Mouse (Mus musculus): ENCODE measurements at regions not wholly inside any gene's neighbourhood (a gene's known extent, or its start where the extent isn't known, plus 50 kb on each side); places are given as distances from the start of the nearest gene placed in this dataset.
"Not testable (repeated sequence)": the region's sequence is repeated elsewhere in the genome, so short reads cannot be mapped to it uniquely, and the experiment has no call there.

DNA sequence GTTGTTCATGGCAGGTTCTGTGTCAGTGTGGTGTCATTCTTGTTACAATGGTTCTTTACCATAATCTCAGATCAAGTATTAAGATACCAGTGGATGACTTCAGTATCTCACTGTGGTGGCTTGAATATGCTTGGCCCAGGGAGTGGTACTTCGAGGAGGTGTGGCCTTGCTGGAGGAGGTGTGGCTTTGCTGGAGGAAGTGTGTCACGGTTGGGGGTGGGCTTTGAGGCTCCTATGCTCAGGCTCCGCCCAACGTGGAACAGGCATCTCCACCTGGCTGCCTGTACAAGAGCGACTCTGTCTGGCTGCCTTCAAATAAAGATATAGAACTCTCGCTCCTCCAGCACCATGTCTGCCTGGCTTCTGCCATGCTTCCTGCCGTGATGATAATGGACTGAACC lies 63.6 kb downstream of the Cd2 start:
- DNase-seq, result no peak

DNA sequence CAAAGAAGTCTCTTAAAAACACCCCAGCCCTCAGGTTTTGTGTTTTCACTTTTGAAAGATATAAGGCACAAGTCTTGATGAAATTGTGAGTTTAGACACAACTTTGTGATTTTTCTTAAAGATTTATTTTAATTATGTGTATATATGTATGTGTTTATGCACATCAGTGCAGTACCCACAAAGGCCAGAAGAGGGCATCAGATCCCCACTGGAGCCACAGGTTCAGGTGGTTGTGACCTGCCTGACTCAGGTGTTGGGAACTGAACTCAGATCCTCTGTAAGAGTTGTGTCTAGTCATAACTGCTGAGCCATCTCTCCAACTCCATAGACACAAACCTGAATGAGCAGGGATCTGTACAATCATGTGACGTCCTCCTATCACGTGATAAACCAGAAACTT lies 67.8 kb downstream of the Cd2 start:
- DNase-seq, result no peak

DNA sequence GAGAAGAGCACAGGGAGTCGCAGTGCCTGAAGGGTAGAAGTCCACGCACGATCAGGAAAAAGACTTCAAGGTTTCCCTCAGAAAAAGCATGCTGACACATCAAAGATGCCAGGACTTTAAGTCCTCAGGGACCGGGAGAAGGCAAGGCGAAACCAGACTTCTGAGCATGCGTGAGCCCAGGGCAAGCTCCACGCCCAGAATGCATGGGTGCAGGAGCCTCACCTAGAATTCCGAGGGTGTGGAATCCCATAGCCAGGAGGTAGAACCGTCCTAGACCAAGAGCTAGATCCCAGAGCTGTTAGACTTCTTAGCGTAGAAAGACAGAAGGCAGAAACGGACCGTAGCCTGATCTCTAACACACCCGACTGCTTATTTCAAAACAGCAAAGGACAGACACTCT lies 71.0 kb downstream of the Cd2 start:
- DNase-seq, result no peak

DNA sequence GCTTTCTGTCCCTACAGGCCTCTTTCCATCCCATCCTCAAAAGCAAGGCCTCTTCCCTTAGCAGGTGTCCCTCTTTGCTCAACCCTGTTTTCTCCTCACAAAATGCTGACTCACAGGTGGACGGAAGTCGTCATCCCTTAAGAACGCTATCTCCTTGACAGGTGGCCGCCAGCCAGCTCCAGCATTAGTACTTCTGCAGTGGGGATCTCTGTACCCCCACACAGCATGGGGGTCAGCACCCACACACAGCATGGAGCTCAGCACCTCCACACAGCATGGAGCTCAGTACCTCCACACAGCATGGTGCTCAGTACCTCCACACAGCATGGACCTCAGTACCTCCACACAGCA lies 74.6 kb downstream of the Cd2 start:
- DNase-seq, result no peak

DNA sequence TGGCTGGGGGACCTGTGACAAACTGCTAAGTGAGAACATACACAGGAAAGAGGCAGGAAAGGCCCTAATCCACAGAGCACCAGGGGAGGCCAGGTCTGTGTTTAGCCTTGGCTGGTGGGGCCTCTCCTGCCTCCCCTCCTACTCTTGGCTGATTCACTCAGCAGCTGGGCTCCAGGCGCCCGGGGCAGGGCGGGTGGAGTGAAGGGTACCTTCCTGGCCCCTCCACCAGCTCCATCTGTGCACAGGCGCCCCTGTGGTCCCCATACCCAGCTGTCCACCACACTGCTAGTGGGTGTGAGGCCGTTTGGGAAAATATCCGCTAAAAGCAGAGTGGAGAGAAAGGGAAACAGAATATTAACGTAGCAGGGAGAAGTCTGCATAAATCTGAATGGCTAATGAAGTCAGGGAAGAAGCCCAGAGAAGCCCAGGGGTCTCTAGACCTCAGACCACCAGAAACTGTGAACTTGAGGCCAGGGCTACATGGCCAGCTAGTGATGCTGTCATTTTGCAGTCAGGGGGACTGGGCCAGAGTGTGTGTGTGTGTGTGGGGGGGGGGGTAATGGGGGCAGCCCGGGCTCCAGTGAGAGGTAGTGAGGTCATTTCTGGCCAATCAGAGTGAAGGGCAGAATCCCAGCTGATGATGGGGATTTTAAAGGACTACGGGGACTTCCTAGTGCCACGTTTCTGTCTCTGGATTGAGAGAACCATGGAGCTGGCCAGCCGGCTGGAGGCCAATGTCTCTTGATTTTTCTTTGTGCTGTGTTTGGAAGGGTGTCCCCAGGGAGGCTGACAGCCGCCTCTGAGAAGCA lies 75.1 kb downstream of the Cd2 start:
- no peak for DNase-seq

DNA sequence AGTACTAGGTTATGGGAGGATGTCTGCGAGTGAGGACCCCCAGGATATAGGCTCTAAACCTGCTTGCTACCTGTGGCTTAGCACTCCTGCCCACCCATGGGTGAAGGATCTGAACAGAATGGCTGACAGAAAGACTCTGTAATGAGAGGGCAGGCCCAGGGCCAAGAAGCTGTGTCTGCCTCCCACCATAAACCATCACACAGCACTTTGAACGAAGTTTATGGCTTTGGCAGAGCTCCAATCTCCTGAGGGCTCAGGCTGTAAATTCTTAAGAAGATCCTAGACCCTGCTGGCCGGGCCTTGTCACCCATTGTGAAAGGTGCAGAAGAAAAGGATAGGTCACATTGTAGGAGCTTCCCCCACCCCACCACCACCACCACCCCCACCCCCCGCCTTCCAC lies 75.8 kb downstream of the Cd2 start:
- DNase-seq, result no peak

DNA sequence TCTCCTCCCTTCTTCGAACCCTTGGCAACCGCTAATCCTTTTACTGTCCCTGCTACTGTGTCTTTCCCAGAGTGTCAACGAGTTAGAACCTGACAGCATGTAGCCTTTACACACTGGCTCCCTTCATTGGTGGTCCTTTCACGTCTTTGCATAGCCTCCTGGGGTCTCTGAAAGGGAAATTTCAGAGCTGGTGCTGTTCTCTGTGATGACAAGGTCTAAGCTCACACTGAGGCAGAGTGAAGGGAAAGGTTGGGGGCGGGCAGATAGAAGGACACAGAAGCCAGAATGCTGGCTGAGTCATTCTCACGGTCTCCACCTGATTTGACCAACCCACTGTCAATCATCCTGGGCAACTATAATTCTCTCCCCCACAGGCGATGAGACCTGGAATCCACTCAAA lies 78.2 kb downstream of the Cd2 start:
- DNase-seq, result no peak

DNA sequence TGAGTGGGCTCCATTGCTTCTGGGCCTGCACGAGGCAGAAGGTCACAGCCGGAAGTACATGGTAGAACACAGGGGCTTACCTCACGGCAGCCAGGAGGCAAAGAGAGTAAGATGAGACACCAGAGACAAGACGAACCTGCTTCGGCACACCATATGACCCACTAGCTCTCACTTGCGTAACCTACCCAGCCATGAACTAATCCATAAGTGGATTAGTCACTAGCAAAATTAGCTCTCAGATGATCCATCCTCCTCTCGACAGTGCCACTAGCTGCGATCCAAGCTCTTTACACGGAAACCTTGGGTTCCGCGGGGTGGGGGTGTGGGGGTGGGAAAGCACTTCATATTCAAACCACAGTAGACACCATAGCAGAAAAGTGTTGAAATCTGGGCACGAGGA lies 79.0 kb downstream of the Cd2 start:
- no peak for DNase-seq

DNA sequence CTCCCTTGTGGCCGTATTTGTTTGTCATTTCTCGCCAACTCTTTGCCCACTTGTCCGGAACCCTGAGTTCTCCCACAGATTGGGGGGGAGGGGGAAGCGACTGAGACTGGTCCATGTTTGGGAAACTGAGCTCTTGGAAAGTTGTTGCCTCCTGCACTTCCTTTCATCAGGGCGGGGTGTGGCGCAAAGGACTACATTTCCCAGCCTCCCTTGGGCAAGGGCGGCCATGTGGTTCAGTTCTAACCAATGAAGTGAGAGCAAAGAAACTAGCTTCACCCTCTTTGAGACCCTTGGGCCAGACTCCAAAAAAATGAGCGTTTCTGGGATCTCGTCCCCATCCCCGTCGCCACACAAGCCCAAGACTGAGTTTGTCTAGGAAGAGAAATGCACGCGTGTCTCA lies 81.6 kb downstream of the Cd2 start:
- not testable (repeated sequence) for DNase-seq

DNA sequence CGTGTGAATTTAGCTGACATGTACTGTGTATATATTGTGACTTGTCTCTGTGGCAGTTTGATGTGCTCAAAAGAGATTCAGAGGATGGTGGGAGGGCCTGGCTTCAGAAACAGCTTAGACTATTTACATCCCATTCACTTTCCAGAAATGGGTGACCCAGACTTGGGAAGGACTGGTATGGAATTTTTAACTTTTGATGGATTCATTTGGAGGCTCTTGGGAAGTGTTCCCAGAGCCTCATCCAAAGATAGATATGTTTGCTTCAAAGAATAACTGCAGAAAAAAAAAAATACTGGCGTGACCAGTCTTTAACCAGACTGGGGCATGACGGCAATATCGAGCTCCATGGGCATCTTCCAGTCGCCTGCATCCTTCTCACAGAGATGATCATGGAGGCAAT lies 84.6 kb upstream of the Ptgfrn start:
- no peak for DNase-seq

DNA sequence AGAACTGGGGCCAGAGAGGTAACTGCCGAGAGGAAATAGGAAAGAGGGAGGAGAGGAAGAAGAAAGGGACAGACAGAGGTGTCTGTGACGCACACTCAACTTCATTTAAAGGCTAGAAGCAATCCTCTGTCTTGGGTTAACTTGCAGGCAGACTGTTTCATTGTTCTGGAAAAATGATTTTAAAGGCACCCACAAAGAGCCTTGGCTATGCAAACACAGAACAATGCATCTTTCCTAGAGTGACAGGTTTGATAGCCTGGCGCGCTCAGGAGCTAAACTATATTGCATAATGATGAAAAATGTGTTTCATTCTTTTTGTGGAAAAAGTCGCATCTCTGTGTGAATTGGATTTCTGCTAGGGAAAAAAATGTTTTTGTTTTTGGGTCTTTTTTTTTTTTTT lies 84.2 kb upstream of the Ptgfrn start:
- no peak for DNase-seq

DNA sequence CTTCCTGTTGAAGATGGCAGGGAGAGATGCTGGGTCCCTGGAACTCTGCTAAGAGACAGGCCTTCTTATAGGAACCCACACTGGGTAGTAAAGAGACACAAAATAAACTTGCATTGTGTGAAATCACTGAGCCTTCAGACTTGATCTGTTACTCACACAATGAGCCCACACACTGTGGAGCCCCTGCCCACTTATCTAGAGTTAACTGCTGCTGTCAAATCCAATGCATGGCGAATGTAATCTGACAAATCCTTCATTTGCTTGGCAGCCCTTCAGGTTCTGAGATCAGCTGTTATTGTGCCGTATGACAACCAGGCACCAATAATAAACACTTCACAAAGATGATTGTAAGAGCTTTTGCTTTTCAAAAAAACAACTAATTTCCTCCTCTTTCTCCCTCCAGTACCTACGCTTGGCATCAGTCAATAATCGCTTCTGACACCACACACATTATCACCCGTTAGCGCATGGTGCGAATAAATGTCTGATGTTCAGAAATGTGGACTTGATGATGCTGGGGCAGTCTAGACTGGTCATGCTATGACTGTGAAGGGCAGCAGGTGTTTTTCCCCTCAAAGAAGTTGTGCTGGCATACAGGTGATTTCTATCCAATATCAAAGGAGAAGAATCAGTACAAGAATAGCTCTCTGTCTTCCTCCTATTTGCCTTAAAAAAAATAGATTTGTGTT lies 81.4 kb upstream of the Ptgfrn start:
- no peak for DNase-seq

DNA sequence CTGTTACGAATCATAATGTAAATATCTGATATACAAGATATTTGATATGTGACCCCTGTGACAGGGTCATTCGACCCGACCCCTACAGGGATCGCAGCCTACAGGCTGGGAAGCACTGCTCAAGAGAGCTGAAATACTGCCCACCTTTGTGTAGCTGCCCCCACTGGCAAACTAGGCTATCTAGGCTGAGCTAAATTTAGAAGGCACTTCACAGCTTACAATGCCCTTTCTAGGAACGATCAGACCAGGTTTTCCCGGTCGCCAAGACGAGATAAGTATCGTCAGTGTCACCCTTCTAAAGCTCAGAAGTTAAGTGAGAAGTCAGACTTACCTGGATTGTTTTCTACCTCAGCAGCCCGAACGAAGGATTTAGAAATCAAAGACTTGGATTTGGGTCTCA lies 71.9 kb upstream of the Ptgfrn start:
- DNase-seq, result no peak

DNA sequence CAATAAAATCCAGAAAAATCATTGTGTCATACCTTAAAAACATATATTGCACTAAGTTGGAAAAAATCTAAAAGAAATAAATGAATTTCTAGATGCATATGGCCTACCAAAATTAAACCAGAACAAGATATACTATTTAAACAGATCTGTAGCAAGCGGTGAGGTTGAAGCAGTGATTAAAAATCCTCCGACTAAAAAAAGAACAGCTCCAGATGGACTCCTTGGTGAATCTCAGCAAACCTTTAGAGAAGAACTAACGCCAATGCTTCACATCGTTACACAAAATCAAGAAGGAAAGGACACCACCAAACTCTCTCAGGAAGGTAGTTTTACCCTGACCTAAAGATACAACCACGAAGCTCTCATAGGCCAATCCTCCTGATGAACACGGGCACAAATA lies 63.9 kb upstream of the Ptgfrn start:
- no peak for DNase-seq

DNA sequence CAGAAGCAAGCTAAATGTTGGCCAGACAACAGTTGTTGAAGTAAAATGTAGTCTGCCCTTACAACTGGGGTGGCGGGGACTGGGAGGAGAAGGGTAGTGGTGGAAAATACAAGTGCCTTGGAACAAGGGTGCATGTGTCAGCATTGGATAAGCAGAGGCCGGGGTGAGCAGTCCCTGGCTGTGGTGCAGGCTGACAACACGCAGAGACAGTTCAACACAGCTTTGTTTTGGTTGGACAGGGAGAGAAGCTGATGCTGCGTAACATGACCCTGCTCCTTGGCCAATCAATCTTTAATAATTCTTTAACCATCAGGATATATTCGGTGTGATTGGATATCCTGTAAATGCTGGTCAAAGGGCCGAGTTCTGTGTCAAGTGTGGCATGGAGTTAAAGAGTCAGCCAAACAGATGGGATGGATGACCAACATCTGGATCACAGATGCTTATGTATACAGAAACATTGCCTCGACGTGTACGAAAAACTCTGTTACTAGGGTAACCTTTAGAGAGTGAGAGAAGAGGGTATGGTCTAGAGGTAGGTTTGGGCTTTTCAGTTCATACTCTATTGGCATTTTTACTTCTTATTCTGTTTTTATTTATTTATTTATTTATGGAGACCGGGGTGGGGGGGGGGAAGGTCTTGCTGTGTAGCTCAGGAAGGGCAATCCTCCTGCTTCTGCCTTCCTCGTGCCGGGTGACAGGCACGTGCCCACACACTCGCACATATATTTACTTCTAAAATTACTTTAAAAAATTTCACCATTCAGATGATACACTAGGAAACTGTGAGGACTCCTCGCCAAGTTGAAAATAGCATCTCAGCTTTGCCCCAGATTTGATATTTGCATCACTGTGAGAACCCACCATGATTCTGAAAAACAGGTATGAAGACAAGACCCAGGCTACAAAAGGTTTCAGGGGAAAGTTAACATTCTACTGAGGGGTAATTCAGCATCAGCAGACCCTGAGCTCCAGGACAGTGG lies 60.2 kb upstream of the Ptgfrn start:
- no peak for DNase-seq

DNA sequence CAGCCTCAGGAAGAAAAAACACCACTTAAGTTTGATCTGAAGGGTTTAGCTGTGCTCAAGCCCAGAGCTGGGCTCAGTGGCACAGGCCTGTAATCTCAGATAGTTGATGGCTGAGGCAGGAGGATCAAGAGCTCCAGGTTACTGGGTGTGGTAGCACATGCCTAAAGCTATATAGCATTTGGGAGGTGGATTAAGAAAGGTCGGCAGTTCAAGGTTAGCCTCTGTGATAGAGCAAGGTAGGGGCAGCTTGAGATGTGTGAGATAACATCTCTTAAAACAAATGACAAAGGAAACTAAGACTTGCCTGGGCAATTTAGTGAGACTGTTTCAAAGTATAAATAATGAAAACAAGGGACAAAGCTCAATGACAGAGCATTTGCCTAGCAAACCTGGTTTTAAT lies 56.9 kb upstream of the Ptgfrn start:
- no peak for DNase-seq

DNA sequence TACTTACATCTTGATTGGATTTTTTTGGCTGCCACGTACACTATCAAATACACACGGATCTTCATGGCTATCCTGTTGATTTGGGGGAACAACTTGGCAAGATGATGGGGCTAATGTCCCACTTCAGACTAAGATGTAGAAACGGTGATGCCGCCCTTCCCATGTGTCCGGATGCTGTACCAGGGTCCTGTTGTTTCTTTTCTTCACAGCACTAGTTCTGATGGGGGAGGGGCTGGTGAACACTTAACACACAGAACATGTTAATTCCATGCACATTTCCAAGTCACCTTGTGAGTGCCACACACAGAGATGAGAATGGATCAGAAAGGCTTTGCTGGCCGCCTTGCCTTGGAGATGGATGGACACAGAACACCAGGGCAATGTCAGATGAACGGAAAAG lies 56.5 kb upstream of the Ptgfrn start:
- no peak for DNase-seq

DNA sequence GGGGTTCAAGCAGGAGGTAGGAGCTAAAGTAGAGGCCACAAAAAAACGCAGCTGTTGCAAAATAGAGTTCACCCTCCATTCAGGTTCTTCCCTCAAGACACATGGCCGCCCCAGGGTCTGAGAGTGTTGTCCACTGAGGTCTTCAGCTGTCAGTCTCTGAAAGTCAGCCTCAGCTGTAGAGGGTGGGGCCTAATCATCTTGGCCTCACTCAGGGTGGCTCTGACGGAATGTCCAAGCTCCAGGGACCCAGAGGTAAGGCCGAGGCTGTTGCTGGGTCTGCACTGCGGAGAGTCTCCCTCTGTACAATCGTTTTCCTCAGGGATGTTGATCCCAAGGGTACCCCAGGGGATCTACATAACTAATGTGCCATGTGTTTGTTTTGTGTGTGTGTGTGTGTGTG lies 55.2 kb upstream of the Ptgfrn start:
- no peak for DNase-seq

DNA sequence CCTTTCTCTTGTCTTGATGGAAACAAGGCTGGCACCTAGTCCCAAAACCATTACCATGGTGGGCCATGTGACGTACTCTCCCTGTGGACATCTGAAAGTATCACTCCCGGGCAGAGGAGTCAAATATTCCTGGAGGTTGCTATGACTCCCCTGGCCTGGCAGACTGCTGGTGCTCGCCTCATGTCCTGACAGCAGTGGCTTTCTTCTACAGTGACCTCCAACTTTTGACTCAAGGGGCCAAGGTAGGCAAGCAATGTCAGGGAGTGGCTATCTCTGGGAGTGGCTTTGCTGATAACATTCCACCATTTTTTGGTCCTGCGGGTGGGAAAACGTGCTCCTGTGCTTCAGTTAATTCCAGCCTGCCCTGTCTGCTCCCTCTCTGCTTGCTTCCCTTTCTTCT lies 54.7 kb upstream of the Ptgfrn start:
- no peak for DNase-seq

DNA sequence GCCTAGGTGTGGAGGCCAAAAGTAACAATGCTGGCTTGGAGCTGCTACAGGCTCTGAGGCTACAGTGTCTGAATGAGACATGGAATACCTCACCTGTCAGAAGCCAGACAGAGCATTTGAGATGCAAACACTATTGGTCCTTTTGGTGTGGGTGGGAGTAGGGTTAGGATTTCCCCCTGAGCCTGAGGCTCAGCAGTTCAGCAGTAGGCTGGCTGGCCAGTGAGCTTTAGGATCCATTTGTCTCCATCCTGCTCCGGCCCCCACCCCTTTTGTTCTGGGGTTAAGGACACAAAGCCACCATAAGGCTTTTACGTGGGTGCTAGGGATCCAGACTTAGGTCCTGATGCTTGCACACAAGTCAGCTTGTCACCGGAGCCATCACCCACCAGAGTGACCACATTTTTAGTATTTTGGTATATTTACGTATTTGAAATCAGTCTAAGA lies 53.9 kb upstream of the Ptgfrn start:
- no peak for DNase-seq

DNA sequence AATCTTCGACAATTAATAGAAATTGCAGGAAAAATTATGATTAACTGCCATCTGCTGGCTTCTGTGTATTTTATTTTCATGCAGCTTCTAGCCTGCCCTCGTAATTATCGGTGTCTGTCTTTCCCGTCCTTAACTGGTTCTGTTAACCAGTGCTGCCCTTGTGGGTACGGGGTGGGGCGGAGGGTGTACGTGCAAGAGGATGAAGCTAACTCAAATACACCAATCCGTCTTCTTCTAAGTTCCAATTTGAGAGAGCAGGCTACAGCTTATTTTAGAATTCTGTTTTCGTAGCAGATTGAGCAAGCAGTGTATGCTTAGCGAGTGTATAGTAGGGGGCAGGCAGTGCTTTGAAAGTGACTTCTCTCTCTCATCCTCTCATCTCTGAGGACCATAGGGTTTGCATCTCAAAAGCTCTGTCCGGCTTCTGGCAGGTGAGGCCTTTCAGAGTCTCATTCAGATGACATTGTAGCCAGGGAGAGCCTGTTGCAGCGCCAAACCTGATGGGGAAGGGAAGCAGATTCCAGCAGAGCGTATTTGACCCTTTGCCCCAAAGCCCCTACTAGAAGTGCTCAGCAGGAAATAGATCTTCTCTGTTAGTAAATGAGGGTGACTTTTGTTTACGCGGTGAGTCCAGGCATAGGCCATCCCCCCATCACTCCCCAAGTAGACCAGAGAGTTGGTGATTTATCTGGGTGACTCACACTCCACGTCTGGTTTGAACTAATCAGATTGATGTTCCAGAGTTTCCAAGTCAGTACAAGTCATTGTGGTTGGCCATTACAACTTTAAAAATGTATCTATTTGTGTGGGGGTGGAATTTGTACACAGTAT lies 53.3 kb upstream of the Ptgfrn start:
- DNase-seq, result no peak

DNA sequence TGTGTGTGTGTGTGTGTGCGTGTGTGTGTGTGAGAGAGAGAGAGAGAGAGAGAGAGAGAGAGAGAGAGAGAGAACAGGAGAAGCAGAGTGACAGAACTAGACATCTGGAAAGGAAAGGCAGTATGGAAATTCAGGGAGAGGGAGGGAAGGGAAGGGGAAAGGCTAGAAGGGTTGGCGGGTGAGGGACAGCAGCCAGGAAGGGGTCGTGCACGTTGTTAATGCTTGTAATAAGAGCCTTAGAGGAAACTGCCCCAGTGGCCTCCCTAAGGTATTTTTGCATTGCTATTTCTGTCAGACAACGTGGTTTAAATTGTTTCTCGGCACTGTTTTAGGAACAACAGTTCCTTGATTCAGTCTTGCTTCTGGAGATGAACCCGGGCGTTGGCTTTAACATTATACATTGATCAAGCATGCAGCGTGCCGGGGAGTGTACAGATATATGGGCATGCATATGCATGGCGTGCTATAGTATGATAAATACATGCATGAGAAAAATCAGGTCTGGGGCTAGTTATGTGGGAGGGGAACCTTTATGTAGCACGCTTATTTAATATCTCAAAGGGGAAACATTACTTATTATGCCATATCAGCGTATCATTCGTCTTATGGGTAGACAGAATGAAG lies 52.6 kb upstream of the Ptgfrn start:
- no peak for DNase-seq

Data from kidney, adult 11 months (tissue).